Mouse (Mus musculus) right cerebral cortex, postnatal 4 days (tissue): ENCODE data around the gene Zer1.
"Not testable (repeated sequence)": the region's sequence is repeated elsewhere in the genome, so short reads cannot be mapped to it uniquely, and the experiment has no call there.

Source experiments
- DNase-seq: peaks from one replicate; pipeline ENCODE4 v3.0.0-alpha.2; 2022

Gene Zer1

GRCm38 (mm10) chr2:30076959-30077358, 47.4 kb downstream of the Zer1 start:
- no peak for DNase-seq

GRCm38 (mm10) chr2:30076439-30076838, 47.9 kb downstream of the Zer1 start:
- no peak for DNase-seq

GRCm38 (mm10) chr2:30075625-30076024, 48.8 kb downstream of the Zer1 start:
- DNase-seq = no peak

GRCm38 (mm10) chr2:30073285-30073684, 51.1 kb downstream of the Zer1 start:
- no peak for DNase-seq

GRCm38 (mm10) chr2:30072875-30073274, 51.5 kb downstream of the Zer1 start:
- no peak for DNase-seq

- DNase-seq = no peak
These were observed 56.4 kb downstream of the Zer1 start for GRCm38 (mm10) chr2:30067962-30068361.

- peak; percentile 59 for DNase-seq
These were observed 57.1 kb downstream of the Zer1 start for GRCm38 (mm10) chr2:30067031-30067888.

GRCm38 (mm10) chr2:30066046-30066901, 58.1 kb downstream of the Zer1 start:
- DNase-seq = peak; percentile 92

- no peak for DNase-seq
These were observed 60.1 kb downstream of the Zer1 start for GRCm38 (mm10) chr2:30064298-30064697.

- DNase-seq = no peak
These were observed 60.6 kb downstream of the Zer1 start for GRCm38 (mm10) chr2:30063791-30064190.

GRCm38 (mm10) chr2:30063235-30063634, 61.1 kb downstream of the Zer1 start:
- DNase-seq = no peak

- peak; percentile 27 for DNase-seq
These were observed 61.9 kb downstream of the Zer1 start for GRCm38 (mm10) chr2:30062249-30063093.

- peak; percentile 32 for DNase-seq
These were observed 62.9 kb downstream of the Zer1 start for GRCm38 (mm10) chr2:30061215-30062166.

- DNase-seq = no peak
These were observed 66.0 kb downstream of the Zer1 start for GRCm38 (mm10) chr2:30058418-30058817.

- no peak for DNase-seq
These were observed 67.0 kb downstream of the Zer1 start, which contains the start of gene Set for GRCm38 (mm10) chr2:30057223-30057904. TSS of gene Set (plus strand) at chr2:30057378.

GRCm38 (mm10) chr2:30056736-30057135, 67.6 kb downstream of the Zer1 start:
- DNase-seq = no peak

GRCm38 (mm10) chr2:30055310-30055709, 69.1 kb downstream of the Zer1 start:
- not testable (repeated sequence) for DNase-seq

- DNase-seq = no peak
These were observed 72.2 kb downstream of the Zer1 start for GRCm38 (mm10) chr2:30051992-30052761.

GRCm38 (mm10) chr2:30049831-30050230, 74.6 kb downstream of the Zer1 start:
- DNase-seq = no peak
